Mouse (Mus musculus): Measurements from ENCODE around the gene Cebpg. TPM values are rescaled to one million over a fixed set of nuclear protein-coding genes. Genes with fewer than 3 reads are reported as not detected.

Gene Cebpg
- total RNA-seq, 2 experiments from 2014 or later: 17.4 to 19.3 TPM

DNA sequence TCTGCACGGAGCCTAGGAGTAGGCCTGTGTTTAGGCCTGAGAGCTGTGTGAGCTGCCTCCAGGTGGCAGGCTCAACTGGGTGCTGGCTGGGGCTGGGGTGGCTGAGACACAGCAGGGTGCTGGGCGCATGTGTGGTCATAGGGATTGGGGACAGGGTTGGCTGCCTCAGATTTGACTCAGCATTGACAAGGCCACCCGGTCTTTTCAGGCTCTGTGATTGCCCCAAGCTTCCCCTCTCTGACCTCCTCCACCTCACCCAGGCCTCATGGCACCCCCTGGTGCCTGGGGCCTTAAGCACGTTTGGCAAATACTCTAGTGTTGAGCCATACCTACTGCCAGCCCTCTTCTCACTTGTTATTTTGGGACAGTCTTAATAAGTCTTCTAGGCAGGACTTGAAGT is 33.1 kb downstream of the Cebpg start:
- no peak for DNase-seq

DNA sequence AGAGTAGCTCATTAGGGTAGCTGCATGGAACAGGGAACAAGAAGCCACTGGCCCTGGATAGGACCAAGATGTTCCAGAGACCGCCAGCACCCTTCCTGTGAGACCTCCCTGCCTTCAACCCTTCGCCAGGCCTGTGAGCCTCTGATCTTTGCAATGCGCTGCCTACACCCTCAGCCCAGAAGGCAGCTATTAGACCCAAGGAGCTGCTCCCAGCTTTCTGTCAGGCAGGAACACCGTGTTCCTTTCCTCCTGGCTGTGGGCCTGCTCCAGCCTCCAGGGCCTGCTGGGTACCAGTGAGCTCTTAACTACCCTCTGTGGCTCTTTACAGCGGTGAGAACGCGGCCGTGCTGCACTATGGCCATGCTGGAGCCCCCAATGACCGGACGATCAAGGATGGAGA is 35.0 kb downstream of the Cebpg start:
- no peak for DNase-seq

DNA sequence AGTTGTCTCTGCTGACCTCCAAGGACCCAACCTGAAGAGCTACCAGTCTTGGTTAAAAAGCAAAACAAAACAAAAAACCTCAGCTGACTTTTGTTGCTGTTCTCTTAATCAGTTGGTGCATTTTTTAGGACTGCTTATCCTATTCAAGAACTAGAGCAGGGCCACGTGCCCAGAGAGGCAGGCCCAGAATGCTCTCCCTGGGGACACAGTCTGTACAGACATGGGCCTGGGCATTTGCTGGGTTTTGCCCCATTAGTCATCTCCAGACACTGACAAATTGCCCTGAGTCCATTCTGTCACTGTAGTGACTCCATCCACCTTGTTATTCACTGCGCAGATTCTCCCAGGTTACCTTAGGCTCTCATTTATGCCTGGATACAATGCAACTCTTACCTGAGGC is 41.1 kb downstream of the Cebpg start:
- no peak for DNase-seq

DNA sequence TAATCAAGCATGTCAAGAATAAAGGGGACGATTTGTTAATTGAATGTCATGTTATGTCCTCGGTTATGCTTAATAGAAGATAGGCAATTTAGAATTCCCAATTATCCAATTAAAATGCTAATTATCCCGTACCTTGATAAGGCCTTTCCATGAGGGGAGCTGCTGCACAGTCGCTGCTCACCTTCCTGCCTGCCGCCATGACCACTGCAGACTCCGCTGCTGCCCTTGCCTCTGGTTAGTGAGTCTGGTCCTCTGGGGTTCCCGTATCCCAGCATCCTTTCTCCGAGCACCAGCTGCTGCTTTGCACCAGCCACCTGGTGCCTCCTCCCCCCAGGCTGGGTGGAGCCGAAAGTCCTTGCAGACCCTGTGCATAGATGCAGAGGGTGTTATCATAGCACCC is 43.1 kb downstream of the Cebpg start:
- no peak for DNase-seq

DNA sequence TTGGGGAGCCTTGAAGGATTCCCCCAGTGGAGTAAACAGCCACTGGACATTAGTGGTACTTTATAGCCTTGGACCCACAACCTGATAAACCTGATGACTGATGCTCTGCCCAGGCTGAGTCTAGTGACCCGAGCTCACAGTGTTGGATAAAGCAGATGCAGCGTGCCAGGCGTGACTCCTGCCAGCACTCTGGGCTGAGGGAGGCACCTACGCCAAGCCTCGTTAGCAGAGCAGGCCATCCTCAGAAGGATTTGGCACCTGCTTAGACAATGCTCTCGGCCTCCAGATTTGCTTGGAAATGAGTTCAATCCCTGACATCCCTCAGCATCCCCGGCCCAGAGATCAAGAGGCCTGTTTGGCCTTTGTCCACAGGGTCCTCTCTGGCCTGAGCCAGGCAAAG is 49.7 kb downstream of the Cebpg start:
- DNase-seq: no peak

DNA sequence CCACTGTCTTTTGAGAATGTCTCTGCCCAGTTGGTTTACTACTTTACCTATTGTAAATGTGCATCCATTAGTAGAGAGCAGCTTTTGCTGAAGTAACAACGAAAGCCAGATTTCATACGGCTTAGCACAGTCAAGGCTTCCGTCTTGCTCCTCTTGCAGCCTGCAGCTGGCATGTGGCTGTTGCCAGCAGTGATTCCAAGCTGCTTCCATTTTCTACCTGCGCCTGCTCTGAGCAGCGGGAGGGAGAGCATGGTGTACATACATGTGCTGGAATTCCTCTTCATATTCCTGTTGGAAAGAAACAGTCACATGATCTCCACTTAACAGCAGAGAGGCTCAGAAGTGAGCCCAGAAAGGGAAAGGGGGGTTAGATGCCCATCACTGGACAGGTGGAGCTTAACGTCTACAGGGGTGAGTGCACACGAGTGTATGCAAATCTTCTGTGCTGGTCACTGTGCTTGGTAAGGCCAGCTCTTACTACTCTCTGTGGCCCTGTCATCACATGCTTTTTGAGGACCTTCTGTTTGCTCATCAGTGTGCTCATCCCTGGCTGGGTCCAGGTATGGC is 53.1 kb downstream of the Cebpg start:
- no peak for DNase-seq

DNA sequence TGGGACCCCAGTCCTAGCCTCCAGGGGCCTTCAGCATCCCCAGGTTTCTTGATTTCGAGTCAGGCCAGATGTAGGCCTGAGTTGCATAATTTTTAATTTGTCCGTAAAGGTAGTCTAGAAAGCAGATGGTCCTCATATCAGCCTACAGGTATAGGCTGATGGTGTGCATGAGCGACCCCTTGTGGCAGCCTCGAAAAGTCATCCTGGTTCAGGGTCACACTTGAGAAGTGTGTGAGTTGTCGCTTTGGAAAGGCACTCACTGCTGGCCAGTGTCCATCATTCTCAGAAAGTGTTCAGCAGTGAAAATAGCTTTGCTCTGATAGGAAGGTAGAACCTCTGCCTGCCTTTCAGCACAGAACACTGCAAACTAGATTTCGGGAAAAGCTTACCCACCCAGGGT is 55.5 kb downstream of the Cebpg start:
- peak; percentile 73 for DNase-seq

Small RNAs within 50 kb of the gene (microRNA-seq; reads per million reads assigned to microRNA genes)
- gene Gm25033: 0 reads per million in 2 experiments

Other genes with a start within 250 kb of the Cebpg start
- gene Chst8, start 243.9 kb downstream of the Cebpg start, total RNA-seq (2021): under 1 TPM; 0.38 to 0.74 TPM
- 10 to 100 TPM; 24.4 to 26.9 TPM for gene Pepd, start 144.2 kb downstream of the Cebpg start, total RNA-seq (2021)
- 1 to 10 TPM; 3.2 to 4.0 TPM for gene Cebpa, start 62.7 kb upstream of the Cebpg start, total RNA-seq (2021)
- under 1 TPM; 0.38 to 0.45 TPM for gene Slc7a10, start 129.8 kb upstream of the Cebpg start, total RNA-seq (2021)
- 1 to 10 TPM; 6.9 TPM for gene Lrp3, start 158.9 kb upstream of the Cebpg start, total RNA-seq (2021)